Mouse (Mus musculus) adipocyte (in vitro differentiated cells): ENCODE data around the gene Treml2.
"Not testable (repeated sequence)": the region's sequence is repeated elsewhere in the genome, so short reads cannot be mapped to it uniquely, and the experiment has no call there.

Experiments used
- DNase-seq: peaks from one replicate; pipeline ENCODE4 v3.0.0-alpha.2; 2016; ENCODE audit warnings: low spot score

Treml2 gene

GRCm38 (mm10) chr17:48350681-48351193, 51.4 kb downstream of the Treml2 start:
- DNase-seq = no peak

GRCm38 (mm10) chr17:48352976-48353375, 53.7 kb downstream of the Treml2 start:
- DNase-seq = not testable (repeated sequence)

- DNase-seq = peak; percentile 38
Measured at GRCm38 (mm10) chr17:48355822-48356221, 56.5 kb downstream of the Treml2 start.

GRCm38 (mm10) chr17:48357892-48358291, 58.6 kb downstream of the Treml2 start:
- no peak for DNase-seq

DNA sequence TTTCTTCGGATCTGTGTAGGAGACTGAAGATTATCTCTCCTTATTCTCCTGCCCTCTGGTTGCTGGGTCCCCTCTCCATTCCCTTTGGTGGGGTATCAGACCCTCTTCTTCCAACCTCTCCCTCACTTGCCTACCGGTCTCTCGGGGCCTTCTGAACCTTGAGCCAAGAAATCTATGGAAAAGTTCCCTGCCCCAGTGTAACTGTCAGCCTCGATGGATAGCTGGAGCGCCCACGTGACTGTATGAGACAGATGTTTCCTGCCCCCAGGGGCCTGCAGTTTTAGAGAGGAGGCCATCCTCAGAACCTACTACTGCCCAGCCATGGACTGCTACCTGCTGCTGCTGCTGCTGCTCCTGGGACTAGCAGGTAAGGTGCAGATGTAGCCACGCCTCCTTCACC, 60.3 kb downstream of the Treml2 start, which contains the start of gene Treml1:
Gene Treml1 (plus strand): TSS at position 301 of the 400 bp plus-strand sequence.
- no peak for DNase-seq

- DNase-seq = no peak
Measured at GRCm38 (mm10) chr17:48360462-48360861, 61.2 kb downstream of the Treml2 start.
